In genomic region chr6:106481533-106481932, GRCm38 (mm10) we compare ENCODE assay signal across 30 mouse cellular contexts.
"Had no signal": no experiment of that assay in that cellular context is flagged by ENCODE, and none has a peak within 500 bp of the region (broad histone marks: within the 10 kb centered on the region; RNA-seq: fewer than 3 reads in every experiment).

No protein-coding gene starts in this region.

- DNase-seq: left cerebral cortex, postnatal 4 days; liver; liver, embryonic 13.5 days; liver, postnatal 0 days; lung, adult 18-20 months; lung, adult 2 months; lung, embryonic 14.5 days; lung, postnatal 10 days; lung, postnatal 14 days; lung, postnatal 36 days; lung, postnatal 4 days; midbrain, embryonic 14.5 days had no signal

- ATAC-seq: liver, embryonic 12.5 days; liver, postnatal 0 days; lung, postnatal 0 days; midbrain, embryonic 13.5 days; midbrain, embryonic 15.5 days; midbrain, embryonic 16.5 days had no signal

- H3K4me3 ChIP-seq: limb, embryonic 10.5 days; limb, embryonic 12.5 days; limb, embryonic 13.5 days; limb, embryonic 15.5 days; liver, embryonic 12.5 days; liver, embryonic 13.5 days; liver, embryonic 15.5 days; lung, embryonic 15.5 days; megakaryocyte, embryonic 14.5 days; midbrain, embryonic 10.5 days; midbrain, embryonic 12.5 days; midbrain, embryonic 13.5 days; midbrain, embryonic 15.5 days; myocyte; neural tube, embryonic 12.5 days had no signal

- H3K27ac ChIP-seq: limb, embryonic 10.5 days; limb, embryonic 12.5 days; limb, embryonic 13.5 days; limb, embryonic 15.5 days; liver, embryonic 12.5 days; liver, embryonic 13.5 days; liver, embryonic 14.5 days; liver, embryonic 15.5 days; lung, embryonic 15.5 days; macrophage; midbrain, embryonic 10.5 days; midbrain, embryonic 12.5 days; midbrain, embryonic 13.5 days; midbrain, embryonic 15.5 days; neural tube, embryonic 12.5 days had no signal
